Mouse (Mus musculus): ENCODE results near the gene Tut1.
A peak's percentile ranks its signal among the peaks of the same experiment; 100 is the strongest.
"Not testable (repeated sequence)": the region's sequence is repeated elsewhere in the genome, so short reads cannot be mapped to it uniquely, and the experiment has no call there.

Gene Tut1

DNA sequence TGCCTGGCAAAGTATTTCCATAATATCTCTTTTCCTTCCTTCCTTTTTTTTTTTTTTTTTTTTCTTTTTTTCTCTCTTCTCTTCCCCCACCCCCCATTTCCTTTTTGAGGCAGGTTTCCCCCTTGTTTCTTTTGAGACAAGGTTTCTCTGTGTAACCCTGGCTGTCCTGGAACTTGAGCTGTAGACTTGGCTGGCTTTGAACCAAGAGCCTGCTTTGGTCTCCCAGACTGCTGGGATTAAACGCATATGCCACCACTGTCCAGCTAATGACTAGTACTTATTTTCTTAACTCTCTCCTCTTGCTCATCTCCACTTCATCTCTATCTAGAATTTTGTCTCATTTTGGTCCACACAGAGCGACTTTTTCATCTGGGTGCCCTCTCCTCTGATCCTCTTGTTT lies 10.6 kb upstream of the Tut1 start:
- DNase-seq: no peak

DNA sequence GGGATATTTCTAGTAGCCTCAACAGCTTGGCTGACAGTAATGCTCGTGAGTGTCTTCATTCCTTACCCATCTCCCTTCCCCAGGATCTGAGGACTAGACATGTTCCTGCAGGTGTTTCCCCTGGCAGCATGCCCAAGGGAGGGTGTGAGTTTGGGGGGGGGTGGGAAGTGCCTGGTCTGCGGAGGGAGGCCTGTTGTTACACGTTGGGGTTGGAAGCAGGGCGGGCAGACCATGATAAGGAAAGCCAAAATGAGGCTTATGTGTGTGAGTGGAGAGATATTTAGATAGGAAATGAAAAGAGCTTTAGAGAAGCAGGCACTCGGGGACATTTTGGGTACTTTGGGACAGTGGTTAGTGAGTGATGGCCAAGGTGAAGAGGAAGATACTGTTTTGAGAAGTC lies 9.6 kb upstream of the Tut1 start:
- DNase-seq: no peak

DNA sequence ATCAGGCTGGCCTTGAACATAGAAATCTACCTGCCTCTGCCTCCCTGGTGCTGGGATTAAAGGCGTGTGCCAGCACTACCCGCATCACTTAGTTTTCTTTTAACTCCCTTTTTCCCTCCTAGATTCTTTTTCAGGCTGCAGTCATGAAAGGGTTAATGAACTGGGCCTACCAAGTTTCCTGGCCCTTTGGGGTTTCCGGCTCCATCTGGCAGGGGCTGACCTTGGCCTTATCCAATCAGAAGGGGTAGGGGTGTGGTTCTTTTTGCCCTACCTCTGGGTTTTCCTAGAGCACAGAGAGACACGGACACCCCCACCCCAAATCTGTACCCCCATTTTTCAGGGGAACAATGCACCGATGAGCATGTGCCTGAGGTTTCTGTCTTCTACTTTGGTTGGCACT lies 8.9 kb upstream of the Tut1 start:
- DNase-seq: no peak

DNA sequence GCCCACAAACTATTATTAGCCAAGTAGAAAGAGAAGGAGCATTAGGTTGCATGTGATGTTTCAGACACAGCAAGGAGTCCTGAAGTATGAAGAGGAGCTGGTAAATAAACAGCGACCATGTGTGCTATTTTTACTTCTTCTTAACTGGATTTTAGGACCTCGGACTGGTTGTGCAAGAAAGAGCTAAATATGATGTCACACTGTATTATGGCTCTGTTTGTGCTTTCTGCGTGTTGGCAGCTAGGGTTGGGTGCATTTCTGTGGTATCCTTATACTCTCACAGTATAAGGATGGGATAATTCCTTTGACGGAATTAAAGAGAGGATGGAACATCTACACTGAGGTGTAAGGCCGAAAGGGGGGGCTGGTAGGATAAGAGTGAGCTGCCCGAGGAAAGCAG lies 8.4 kb upstream of the Tut1 start:
- no peak for DNase-seq

DNA sequence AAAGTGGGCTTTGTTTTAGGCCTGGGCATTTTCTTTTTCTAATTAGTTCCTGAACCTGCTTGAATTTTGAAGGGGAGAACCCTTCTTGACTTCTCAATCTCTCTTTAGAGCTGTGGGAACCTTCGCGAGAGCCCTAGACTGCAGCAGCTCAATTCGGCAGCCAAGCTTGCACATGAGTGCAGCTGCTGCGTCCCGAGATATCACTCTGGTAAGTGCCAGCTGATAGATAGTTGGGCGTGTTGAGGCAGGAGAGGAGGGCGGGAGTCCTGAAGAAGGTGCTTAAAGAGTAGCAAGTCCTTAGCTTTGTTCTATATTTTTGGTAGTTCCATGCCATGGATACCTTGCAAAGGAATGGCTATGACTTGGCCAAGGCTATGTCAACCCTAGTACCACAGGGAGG lies 6.7 kb upstream of the Tut1 start:
- DNase-seq: no peak

DNA sequence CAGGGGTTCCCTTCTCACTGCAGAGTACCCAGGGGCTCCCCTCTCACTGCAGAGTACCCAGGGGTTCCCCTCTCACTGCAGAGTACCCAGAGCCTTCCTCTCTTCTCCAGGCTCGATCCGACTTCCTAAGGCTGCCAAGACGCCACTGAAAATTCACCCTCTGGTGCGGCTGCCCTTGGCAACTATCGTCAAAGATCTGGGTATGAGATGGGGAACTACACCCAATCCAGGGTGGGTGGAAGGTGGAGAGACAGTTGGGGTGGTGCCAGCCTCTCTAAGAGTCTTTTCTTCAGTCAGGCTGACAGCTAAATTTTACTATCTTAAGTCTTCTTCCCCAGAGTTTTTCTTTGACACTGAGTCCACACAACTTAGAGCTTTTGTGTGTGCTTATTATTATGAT lies 3.5 kb upstream of the Tut1 start:
- DNase-seq: no peak

DNA sequence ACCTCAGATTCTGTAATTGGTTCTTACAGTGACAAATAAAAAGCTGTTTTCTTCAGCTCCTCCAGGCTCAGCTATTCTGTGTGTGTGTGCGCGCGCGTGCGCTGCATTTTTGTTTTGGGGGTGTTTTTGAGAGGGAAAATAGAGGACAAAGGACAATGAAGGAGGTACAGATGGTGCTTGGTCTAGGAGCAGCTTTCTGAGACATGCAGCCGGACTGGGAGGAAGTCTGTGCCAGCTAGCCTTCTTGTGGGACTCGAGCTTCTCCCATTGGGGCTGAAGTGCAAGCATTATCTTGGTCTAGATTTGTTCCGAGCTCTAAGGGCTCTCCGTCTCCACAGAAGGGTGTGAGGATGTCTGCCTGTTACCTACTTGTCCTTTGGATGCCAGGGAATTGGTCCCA lies 1.4 kb upstream of the Tut1 start:
- no peak for DNase-seq

DNA sequence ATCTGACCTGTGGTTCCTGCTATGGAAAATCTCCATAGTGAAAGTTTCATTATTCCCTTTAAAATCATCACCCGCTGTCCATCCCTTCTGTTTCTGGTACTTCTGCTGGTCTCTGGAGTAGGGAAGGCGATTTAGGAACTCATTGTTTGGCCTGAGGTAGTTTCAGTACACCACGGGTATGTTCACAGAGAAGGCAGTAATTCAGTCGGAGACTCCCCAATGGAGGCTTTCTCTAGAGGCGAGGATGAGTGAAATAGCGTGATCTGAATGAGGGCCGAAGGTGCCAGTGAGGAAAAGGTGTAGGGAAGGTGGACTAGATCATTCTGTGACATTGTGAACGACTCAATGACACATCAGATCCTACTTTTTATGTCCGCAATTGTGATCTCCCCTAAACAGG lies 524 bp downstream of the Tut1 start:
- no peak for DNase-seq

DNA sequence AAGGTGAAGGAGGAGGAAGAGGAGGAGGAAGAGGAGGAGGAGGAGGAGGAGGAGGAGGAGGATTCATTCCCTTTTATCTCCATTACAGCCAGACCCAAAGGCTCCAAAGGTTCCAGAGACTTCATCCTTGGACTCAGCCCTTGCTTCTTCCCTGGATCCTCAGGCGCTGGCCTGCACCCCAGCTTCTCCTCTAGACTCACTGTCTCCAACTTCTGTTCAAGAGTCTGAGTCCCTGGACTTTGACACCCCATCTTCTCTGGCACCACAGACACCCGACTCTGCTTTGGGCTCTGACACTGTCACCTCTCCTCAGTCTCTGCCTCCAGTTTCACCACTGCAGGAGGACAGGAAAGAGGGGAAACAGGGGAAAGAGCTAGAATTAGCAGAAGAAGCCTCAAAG lies 8.6 kb downstream of the Tut1 start:
- DNase-seq: no peak

DNA sequence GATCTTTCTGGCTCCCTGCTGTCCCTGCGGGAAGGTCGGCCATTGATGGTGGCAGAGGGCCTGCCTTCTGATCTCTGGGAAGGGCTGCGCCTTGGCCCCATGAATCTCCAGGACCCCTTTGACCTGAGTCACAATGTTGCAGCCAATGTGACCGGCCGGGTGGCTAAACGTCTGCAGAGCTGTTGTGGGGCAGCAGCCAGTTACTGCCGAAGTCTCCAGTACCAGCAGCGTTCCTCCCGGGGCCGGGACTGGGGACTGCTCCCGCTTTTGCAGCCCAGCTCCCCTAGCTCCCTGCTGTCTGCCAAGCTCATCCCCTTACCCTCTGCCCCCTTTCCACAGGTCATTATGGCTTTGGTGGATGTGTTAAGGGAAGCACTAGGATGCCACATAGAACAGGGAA lies 11.4 kb downstream of the Tut1 start:
- no peak for DNase-seq

DNA sequence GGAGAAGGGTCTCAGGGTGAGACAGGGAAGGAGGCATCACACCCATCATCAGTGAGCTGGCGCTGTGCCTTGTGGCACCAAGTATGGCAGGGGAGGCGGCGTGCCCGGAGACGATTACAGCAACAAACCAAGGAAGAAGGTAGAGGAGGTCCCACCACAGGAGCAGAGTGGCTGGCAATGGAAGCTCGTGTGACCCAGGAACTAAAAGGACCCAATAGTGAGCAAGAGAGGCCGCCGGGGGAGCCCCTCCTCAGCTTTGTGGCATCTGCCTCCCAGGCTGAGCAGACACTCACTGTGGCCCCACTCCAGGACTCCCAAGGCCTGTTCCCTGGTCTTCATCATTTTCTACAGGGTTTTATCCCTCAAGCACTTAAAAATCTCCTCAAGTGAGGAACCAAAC lies 12.1 kb downstream of the Tut1 start:
- DNase-seq: no peak

DNA sequence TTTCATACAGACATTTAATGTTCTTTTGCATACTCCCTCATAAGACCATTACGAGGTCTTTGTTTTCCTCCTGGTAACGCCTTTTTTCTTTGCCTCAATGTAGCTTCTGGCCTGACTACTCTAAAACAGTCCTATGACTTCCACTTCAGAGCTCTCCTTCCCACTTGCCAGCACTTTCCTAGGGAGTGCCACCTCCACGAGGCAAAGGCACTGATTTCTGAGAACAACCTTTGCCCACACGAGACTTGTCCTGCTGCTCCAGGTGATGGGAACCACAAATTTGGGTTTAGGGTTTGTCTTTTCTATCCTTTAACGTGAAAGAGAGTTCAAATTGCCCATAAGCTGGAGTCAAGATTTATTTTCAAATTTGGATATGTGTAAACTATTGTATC lies 12.5 kb downstream of the Tut1 start:
- DNase-seq: no peak

DNA sequence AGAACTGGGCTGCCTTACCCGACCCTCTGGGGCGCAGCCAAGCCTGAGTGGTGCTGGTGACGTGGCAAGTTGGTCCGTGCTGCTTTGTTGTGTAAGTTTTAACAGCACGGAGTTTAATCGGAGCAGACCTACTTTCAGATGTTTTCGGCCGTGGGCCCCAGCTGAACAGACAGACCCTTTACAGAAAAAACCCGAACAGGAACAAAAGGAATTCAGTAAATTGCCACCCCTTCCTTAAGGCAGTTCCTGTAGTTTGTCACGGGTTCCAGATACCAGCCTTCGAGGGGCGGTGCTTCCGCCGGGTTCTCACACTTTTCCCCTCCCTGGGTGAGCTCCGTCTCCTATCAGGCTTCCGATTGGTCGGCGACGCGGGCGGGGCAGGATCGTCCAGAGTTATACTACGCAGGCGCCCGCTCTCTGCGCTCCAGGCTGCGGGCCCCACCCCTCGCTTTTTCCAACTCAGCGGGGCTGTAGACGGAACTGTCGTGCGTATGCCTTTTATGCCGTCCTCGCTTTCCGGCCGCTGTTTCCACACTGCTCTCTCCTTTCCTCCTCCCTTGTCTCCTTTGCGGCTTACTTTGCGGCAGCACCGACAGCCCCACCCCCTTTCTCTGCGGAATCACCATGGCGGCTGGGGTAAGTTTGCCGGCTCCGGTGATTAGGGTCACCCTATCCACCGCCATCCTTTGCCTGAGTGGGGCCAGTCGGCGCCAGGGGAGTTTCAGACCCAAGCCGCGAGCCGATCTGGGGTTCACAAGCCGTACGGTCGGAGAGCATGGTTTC lies 13.1 kb downstream of the Tut1 start, which contains the start of gene Eef1g:
Gene Eef1g (plus strand): TSS at position 452 of the 783 bp plus-strand sequence.
- DNase-seq: peak; percentile 99

DNA sequence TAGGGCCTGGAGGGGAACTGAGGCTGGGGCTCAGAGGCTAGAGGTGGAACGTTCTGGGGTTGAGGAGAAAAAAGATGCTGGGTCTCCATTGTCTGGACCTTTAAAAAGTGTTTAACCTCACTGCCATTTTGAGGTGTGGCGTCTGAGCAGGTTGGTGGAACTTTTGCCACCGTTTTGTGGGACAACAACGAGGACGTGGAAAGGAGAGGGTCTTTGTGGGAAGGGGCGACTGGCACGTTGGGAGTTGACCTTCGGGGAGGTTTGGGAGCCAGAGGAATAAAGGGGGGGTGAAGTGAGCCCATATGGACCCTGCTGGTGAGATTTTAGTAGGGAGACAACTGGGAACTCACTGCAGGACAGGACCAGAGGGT lies 13.7 kb downstream of the Tut1 start:
- DNase-seq: no peak

DNA sequence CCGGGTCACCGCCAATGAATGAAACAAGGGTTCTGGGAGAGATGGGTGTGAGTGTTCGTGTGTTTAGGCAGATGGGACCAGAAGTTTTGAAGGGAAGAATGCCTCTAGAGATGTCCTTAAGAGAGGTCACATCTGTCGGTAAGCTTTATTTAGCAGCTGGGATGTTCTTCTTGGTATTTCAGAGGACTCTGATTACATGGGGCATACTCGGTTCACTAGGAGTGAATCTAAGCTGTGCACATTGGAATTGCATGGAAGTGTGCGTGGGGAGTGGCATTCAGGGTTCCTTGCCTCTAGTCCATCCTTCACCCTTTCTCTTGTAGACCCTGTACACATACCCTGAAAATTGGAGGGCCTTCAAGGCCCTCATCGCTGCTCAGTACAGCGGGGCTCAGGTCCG lies 14.2 kb downstream of the Tut1 start:
- DNase-seq: no peak

DNA sequence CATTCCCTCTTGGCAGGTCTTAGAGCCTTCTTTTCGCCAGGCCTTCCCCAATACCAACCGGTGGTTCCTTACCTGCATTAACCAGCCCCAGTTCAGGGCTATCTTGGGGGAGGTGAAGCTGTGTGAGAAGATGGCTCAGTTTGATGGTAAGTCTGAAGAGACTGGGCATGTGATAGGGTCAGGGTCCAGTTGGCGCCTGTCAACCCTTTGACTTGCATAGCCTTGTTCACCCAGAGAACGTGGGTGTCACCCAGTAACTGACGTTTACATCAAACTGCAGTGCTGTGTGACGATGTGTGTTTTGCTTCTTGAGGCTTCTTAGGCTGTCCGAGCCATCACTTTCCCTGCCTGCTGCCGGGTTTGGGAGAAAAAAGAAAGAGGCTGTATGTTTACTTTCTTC lies 18.8 kb downstream of the Tut1 start:
- DNase-seq: not testable (repeated sequence)

DNA sequence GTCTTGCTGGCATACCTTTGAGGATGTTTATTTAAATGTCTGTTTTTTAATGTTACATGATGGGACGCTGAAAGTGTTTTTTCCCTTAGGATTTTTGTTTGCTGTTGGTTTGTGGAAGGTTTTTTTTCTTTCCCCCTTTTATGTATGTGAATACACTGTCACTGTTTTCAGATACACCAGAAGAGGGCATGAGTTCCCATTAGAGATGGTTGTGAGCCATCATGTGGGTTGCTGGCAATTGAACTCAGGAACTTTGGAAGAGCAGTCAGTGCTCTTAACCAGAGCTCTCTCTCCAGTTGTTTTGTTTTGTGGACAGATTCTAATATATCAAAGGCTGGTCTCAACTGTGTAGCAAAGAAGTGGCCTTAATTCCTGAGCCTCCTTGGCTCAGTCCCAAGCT lies 21.0 kb downstream of the Tut1 start:
- no peak for DNase-seq

DNA sequence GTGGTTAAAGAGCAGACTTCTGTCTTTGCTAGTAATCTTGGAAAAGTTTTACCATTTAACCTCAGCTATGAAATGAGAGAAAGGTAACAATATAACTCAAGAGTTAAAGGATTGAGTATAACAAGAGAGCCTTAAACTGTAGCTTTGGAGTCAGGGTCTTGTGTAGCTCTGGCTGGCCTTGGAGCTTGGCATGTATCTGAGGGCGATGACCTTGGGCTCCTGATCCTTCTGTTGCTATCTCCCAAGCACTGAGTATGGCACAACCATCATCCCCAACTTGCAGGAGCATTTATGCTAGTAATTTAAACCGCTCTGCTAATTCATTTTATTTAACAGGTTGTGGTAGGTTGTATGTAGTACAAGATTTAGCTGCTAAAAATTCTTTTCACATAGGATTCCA lies 21.8 kb downstream of the Tut1 start:
- DNase-seq: no peak

DNA sequence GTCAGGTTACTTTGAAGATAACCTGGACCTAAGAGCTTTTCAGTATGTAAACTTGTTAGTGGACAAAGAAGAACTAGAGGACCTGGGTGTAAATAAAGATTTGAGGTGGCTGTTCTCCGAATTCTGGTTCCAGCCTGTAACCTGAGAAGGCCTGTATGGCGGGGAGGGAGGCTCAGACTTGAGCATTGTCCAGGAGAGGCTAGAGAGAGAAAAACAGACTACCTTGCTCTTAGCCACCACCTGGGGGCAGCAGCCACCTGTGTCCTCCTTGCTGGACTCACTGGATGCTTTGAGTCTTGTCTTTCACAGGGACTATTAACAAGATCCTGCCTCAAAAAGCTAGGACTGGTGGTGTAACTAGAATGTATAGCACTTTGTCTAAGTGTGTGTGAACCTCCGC lies 22.9 kb downstream of the Tut1 start:
- no peak for DNase-seq

DNA sequence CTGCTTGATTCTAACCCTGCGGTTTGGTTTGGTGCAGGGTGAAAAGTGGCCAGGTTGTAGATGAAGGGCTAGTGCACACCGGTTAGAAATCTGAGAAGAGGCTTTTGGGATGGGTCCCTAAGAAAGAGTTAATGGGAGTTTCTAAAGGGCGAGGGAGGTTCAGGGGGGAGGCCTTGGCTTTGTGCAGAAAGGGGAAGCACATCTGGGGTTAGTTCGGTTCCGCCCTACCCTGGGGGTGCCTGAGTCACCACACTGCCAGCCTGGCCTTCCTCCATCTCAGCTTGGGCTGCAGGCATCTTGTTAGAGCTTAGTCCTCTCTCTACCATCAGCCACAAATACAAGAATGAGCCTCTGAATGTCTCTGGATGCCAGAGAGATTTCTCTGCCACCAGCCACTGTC lies 27.1 kb downstream of the Tut1 start:
- DNase-seq: no peak

DNA sequence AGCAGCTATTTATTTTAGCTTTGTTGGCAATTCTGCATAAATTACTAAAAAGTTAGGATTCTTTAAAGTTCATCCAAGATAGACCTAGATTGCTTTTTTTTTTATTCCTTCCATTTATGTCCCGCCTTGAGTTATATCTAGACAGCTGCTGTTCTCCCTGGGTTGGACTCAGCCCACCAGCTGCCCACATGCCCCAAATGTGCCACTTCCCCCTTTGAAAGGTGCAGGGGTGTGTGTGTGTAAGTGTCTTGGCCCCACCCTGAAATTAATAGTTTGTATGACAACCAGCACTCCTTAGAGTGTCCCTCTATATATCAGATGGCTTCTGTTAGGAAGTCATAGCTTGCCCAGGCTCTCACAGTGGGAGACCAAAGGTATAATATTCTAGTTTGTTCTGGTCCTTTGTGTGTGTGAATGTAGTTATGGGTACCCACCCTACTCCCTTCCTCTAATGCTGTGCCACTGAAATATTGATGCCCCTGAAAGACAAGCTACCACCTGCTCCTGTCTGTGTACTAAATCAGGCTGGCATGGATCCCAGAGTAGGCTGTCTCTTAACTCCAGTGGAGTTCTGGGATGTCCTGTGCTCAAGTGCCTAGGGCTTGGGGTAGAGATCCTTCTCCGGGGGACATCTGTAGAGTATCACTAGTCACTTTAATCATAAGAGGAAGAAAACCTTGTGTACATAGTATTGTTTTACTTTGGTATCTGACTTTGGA lies 28.0 kb downstream of the Tut1 start:
- DNase-seq: no peak

DNA sequence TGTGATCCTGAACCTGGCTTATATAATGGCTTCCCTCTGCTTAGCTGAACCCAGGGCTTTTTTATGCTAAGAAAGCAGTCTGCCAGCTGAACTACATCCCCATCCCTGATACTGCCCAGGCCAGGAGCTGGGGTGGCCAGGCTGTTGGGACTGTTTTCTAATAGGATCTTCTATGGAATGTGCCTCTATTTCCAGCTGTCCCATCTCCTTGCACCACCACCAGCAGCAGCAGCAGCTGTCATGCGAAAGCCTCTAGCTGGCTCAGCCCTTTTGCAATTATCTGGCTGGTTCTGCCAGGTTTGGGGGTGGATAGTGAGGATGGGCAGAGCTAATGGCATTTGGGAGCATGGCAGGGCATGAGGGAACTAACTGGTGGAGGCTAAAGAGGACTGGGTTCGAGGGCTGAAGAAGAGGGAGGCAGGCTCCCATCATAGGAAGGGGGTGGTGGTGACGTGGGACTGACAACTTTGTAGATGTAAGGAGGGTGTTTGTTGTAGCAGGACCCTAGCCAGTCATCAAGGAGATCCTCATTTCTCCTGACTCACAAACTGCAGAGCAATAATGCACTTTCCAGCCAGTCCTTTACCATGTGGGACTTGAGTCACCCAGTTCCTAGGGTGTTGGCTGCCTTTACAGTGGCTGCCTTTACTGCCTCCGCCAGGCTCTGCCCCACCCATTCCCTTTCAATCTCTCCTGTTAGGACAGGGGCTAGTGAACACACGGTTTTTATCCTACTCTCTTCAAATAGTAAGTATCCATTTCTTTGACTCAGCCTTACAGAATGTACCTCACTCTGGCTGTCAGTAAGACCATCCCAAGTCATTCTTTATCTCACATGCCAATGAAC lies 28.9 kb downstream of the Tut1 start:
- DNase-seq: no peak

DNA sequence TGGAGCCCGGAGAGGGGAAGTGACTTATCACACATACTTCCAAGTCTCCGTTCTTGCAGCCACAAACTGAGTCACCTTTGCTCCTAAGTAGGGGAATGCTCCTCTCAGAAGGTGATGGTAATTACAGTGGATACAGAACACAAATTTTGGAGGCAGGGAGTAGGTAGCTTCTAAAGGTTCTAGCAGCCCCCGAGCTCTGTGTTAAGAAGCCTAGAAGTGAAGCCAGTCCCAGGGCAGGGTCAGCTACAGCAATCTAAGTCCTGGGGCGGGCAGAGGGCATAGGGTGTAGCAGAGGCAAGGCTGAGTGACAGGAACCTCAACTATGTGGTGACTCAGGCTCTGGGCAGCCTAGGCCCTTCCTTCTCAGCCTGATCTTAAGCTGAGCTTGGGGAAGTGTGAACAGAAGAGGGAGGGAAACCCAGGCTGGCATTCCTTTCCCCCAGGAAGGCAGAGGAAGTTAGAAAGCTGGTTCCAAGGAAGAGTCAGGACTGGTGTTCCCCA lies 29.6 kb downstream of the Tut1 start:
- no peak for DNase-seq
